Mouse (Mus musculus): Measurements from ENCODE around the gene Atrip. TPM values are rescaled to one million over a fixed set of nuclear protein-coding genes. Genes with fewer than 3 reads are reported as not detected.

Gene Atrip
- 10 to 100 TPM; 20.3 to 33.3 TPM for polyA plus RNA-seq (2017; shearing (Covaris generic))

DNA sequence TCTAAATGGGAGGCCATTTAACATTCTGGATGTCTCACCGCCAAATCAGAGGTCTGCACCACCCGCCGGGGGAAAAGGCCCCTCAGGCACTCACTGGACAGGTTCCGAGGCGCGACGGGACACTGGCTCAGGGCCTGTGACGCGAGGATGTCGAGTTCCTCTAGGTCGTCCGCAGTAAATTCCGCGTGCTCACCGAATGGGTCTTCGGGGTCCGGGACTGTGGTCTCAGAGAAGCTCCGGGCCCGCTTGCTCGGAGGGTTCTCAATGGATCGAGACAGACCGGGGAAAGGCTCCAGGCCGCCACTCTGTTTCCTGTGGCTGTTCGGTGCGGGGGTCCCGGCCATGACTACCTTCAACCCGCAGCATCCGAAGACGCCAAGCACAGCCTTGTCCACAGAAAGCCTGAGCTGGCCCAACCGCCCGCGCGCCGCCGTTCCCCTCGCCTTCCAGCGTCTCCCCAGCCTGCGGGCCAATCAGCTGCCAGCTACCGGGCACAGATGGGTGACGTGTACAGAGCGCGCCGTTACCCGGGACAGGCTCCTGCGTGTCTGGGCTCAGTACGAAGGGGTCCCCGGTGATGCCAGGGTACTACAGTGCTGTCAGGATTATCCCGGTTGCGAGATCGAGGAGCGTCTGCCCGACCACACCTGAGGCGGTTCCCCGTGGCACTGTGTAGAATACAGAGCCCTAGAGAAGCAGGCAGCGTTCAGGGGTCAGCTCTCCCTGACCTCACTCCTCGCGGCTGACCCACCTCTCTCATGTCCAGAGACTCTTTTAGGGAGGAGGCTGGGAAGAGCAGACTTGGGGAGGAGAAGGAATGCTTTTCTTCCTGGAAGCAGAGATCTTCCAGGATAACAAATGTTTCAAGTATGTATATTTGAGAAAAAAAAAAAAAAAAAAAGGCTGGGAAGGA is at the start of gene Atrip:
Gene Atrip (minus strand): TSS at position 464 of the 913 bp plus-strand sequence.

GRCm38 (mm10) chr9:109095137-109095982 is 21.4 kb upstream of the Atrip start, which contains the start of gene Plxnb1:
TSS of gene Plxnb1 (plus strand) at chr9:109095389.

DNA sequence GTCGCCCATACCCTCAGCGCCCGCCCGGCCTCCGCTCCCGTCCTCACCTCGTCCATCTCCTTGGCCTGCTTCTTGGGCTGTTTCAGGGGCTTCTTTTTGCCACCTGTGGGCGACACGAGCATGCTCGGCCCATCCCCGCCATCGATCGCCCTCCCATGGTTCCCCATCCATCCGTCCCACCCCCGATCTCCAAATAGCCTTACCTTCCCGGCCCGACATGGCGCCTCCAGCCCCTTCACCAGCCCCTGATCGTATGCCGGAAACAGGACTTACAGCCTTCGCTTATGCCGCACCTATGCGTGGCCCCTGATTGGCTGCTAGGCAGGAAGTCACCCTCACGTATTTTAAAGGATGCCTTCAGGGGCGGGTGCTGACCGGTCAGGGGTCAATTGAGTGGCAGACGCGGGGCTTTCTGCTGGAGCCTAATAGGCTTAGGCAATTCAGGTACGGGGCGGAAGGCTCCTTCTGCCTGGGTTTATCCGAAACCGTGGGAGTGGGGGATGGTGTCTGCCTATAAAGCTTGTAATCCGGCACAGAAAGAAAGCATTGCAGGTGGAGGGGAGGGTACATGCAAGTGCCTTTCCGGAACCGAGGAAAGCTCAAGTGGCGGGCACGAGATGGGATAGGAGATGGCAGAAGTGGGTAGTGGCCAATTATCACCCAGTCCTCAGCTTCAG is 8.3 kb upstream of the Atrip start, which contains the start of the genes Ccdc51 and Tma7:
Gene Ccdc51 (plus strand): TSS at position 370 of the 677 bp plus-strand sequence.
Gene Tma7 (minus strand): TSS at position 464 of the 677 bp plus-strand sequence.

DNA sequence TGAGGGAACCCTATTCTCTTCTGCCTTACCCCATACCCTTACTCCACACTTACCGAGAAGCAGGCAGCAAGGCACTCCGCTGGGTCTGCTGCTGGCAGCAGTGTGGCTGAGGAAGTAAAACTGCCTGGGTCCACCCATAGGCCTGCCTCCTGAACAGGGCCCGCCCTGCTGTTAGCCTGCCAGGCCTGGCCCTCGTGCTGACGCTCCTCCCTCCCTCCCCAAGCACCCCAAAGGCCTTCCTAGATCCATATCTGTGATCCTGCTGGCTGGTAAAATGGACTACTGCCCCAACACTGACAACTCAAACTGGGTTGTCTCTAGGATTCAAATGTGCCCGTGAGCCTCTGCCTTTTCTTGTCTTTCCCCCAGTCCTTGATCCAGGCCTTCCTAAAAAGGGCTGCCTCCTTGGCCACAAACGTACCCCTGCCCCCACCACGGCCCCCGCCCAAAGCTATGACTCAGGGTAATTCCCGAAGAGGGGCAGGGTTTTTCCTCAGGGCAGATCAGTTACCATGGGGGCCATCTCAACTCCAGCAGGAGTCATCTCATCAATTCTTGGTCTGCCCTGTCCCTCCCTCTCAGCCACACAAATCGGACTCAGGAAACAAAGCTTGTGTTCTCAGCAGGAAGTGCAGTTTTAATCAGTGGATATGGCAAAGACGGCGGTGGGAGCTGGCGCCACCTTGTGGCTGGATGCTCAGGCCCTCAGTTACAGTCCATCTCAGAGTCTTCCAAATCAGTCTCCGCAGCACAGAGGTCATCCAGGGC is 14.6 kb downstream of the Atrip start, which contains the start of gene Trex1:
Gene Trex1 (minus strand): TSS at position 599 of the 768 bp plus-strand sequence.

GRCm38 (mm10) chr9:109038086-109038895 is 35.6 kb downstream of the Atrip start, which contains the start of gene Shisa5:
TSS of gene Shisa5 (plus strand) at chr9:109038565.

Other genes starting within 250 kb of the Atrip start
- under 1 TPM; 0.04 to 0.64 TPM for gene Celsr3, start 247.8 kb downstream of the Atrip start, polyA plus RNA-seq (2017; shearing (Covaris generic))
- gene Slc26a6, start 220.8 kb downstream of the Atrip start, polyA plus RNA-seq (2017; shearing (Covaris generic)) = 10 to 100 TPM; 14.3 to 22.6 TPM
- gene Tmem89, start 159.5 kb downstream of the Atrip start, polyA plus RNA-seq (2017; shearing (Covaris generic)) = not detected
- gene Uqcrc1, start 137.5 kb downstream of the Atrip start, polyA plus RNA-seq (2017; shearing (Covaris generic)) = 100 to 1,000 TPM; 280 to 352 TPM
- 1 to 10 TPM in 1 of 2 experiments, under 1 TPM in 1; 0.57 to 5.2 TPM for gene Col7a1, start 120.5 kb downstream of the Atrip start, polyA plus RNA-seq (2017; shearing (Covaris generic))
- not detected for gene Ucn2, start 88.1 kb downstream of the Atrip start, polyA plus RNA-seq (2017; shearing (Covaris generic))
- 1 to 10 TPM; 5.4 to 8.1 TPM for gene Pfkfb4, start 82.3 kb downstream of the Atrip start, polyA plus RNA-seq (2017; shearing (Covaris generic))
- 1,000 to 10,000 TPM; 3,949 to 4,230 TPM for gene Shisa5, start 35.6 kb downstream of the Atrip start, polyA plus RNA-seq (2017; shearing (Covaris generic))
- 100 to 1,000 TPM in 1 of 2 experiments, 10 to 100 TPM in 1; 75.8 to 103 TPM for gene Trex1, start 14.4 kb downstream of the Atrip start, polyA plus RNA-seq (2017; shearing (Covaris generic))
- 10 to 100 TPM; 14.1 to 15.8 TPM for gene Ccdc51, start 8.4 kb upstream of the Atrip start, polyA plus RNA-seq (2017; shearing (Covaris generic))
- 100 to 1,000 TPM; 511 TPM for gene Tma7, start 8.5 kb upstream of the Atrip start, polyA plus RNA-seq (2017; shearing (Covaris generic))
- gene Plxnb1, start 21.3 kb upstream of the Atrip start, polyA plus RNA-seq (2017; shearing (Covaris generic)) = 1 to 10 TPM; 4.4 to 5.4 TPM
- under 1 TPM; 0.40 to 0.59 TPM for gene Fbxw21, start 87.9 kb upstream of the Atrip start, polyA plus RNA-seq (2017; shearing (Covaris generic))
- gene Fbxw13, start 121.9 kb upstream of the Atrip start, polyA plus RNA-seq (2017; shearing (Covaris generic)) = under 1 TPM in 1 of 2 experiments, not detected in 1; 0.18 TPM
- gene Fbxw20, start 160.6 kb upstream of the Atrip start, polyA plus RNA-seq (2017; shearing (Covaris generic)) = 1 to 10 TPM in 1 of 2 experiments, not detected in 1; 1.1 TPM
- gene Fbxw14, start 213.6 kb upstream of the Atrip start, polyA plus RNA-seq (2017; shearing (Covaris generic)) = under 1 TPM; 0.55 to 0.81 TPM